Mouse (Mus musculus): ENCODE measurements around the gene Dhrs7c.

Gene Dhrs7c

DNA sequence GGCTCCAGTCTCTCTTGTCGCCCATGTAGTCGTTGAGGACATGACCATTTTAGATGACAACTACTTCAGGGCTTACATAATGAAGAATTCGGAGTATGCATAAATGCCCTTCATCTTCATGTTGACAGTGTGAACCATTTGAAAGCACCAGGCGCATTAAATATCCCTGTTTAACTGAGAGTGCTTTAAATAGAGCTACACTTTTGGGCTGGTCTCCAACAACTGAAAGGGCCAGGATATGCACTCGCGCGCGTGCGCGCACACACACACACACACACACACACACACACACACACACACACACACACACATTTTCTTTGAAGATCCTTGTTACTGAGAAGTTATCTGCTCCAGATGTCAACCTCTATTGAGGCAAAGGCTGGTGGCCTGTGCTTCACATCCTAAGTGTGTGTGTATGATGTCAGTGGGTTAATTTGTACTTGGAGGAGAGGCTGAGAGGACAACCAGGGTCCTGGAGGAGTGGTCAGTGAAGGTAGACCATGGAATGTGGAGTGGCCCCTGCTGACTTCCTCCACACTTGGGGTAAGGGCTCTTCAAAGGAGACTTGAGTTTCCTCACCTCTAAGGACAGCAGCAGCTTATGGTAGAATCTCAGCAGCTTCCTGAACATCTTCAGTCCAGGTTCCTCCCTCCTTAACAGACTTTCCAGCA lies 37.6 kb downstream of the Dhrs7c start:
- in situ Hi-C loops (cut with MboI; ENCODE audit: low sequenced_read_pairs): no loop called here

DNA sequence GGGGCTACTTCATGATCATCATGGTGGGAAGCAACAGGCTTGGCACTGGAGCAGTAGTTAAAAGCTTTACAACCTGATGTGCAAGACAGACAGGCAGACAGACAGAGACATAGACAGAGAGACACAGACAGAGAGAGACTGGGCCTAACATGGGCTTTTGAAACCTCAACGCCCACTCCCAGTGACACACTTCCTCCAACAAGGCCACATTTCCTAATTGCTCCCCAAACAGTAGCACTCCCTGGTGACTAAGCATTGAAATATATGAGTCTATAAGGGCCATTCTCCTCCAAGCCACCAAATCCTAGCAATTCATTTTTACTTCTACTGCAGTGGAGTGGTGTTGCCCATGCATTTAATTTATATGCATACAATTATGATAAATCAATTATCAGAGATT lies 41.8 kb downstream of the Dhrs7c start:
- in situ Hi-C loops (cut with MboI; ENCODE audit: low sequenced_read_pairs): no loop called here

DNA sequence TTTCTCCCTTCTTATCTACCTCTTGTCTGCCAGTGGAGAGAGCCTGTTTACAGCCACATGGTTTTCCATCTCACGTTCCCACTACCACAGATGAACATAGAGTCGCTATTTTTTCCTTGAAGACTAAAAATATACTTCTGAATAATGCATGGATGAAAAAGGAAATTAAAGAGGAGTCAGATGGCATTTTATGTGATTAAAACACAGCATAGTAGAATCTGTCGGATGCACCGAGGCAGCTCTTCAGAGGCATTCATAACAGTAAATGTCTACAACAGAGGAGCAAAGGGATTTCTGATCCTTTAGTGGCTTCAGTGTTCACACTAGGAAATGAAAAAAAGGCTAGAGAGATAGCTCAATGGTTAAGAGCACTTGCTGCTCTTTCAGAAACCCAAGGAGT lies 47.2 kb downstream of the Dhrs7c start:
- in situ Hi-C loops (cut with MboI; ENCODE audit: low sequenced_read_pairs): no loop called here

DNA sequence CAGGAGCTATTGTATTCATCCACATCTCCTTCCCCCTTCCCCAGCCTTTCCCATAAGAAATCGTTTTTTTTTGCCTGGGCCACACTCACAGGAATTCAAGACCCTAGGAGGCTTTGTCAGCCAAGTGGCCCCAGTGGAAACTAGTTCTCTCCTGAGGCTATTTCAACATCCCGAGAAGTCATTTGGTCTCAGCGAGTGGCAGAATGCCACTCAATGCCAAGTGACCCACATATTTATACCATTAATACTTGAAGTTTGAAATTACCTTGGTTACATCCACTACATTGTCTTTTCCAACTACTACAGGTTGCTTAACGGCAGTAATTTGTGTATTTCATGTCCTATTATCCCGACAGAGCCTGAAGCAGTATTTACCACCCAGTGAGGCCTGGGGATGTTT lies 53.8 kb downstream of the Dhrs7c start:
- in situ Hi-C loops (cut with MboI; ENCODE audit: low sequenced_read_pairs): no loop called here

DNA sequence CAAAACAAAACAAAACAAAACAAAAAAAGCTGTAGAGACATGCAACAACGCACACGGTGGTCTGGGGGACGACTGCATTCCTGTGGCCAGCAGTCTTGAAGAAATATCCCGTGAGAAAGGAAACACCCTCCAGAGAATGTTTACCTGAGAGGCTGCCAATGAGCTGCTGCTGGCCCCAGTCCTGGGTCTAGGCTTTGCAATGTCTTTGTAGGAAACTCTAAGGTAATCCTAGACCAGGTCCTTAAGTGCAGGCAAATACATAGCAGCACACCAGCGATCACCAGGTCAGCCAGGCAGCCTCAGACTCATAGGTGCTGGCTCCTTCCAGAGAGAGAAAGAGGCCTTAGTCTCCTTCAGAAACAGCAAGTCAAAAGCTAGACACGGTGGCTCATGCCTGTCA lies 56.0 kb downstream of the Dhrs7c start:
- in situ Hi-C loops (cut with MboI; ENCODE audit: low sequenced_read_pairs): no loop called here

DNA sequence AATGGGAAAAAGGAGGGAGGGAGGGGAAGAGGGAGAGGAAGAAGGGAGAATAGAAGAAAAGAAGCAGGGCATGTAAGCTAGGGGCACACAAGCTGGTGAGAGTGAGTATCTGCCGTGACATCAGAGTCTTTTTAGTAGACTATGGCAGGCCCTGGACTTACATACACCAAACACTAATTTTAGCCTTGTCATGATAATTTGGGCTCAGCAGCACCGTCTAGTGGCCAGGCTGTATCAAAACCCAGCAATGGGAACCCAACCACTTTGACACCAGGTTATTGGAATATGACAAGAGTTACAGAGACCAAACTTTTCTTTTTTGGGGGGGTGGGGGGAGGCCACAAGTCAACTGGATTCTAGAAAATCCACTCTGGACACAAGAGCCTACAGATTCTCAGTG lies 57.0 kb downstream of the Dhrs7c start:
- in situ Hi-C loops (cut with MboI; ENCODE audit: low sequenced_read_pairs): no loop called here

DNA sequence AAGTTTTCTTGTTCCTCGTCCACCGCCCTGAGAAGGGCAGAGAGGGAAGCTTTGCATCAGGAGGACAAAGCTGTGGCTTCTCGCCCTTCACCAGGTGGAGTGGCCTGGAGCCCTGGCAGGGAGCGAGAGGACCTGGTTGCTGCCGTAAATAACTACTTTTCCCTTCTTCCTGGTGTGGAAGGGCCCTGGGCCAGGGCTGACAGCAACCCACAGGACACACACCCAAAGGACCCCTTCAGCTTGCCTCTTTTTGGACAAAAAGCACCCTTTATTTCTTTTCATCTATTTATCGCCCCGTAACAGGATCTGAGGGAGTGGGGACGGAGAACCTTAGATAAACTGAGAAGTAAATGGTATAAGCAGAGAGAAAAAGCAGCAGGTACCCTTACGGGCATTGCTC lies 60.5 kb downstream of the Dhrs7c start:
- in situ Hi-C loops (cut with MboI; ENCODE audit: low sequenced_read_pairs): no loop called here

DNA sequence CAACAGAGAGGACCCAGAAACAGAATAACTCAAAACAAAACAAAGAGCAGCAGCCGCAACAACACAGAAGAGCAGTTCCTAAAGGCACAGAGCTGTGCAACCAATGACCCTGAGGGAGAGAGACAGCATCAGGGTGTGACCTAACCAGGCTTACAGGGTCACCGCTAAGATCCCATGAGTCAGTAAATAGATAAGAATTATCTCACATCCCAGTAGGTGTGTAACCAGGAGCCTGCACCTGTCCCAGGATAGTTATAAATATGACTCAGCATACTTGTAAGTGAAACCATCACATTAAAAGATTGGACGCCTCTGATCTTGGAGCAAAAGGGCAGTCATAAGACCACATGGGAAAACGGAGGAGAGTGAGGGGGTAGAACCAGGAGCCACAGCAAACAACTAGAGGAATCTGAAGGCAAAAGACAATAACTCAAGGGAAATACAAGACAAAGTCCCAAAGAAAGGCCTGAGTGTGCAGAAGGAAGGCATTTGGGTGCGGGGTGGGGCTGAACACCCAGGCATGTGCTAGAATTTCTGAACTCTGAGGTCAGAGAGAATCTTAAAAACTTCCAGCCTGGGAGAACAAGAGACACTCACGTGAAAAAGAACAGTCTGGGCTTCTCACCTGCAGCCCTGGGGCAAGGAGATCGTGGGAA lies 62.9 kb downstream of the Dhrs7c start:
- in situ Hi-C loops (cut with MboI; ENCODE audit: low sequenced_read_pairs): no loop called here

DNA sequence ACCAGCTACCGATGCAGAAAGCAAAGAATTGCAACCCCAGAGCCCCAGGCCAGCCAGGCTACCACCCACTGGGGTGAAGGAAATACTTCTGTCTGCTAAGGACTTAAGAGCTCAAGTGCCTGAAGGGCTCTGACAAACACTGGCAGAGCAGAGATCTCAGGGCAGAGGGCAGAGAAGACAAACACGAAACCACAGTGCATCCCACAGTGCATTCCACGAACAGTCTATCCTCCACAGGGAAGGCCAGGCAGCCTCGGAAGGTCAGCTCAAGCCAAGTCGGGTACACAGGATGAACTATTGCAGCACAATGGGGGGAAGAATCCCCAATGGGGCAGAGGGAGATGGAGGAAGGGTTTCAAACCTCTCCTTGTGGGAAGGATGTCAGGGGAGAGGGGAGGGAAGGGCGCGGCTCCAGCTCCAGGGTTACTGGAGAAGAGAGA lies 63.4 kb downstream of the Dhrs7c start:
- in situ Hi-C loops (cut with MboI; ENCODE audit: low sequenced_read_pairs): no loop called here

DNA sequence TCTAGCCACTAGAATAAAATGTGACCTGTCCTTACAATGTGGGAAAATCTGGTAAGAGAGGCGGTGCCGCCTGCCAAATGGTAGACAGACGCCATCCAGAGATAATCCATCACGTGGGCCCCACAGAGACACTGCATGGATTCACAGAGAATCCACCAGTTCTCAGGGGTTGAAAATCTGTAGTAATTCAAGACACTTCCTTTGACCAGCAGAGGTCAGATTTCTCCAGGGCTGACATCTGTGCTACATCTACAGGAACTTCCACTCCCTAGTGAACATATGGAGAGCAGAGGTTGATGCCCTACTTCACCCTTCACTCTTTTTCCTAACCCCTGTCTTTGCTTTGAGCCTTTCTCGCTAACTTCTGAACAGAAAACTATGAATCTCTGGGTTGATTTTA lies 67.1 kb downstream of the Dhrs7c start:
- in situ Hi-C loops (cut with MboI; ENCODE audit: low sequenced_read_pairs): no loop called here
